Mouse (Mus musculus) hindbrain, embryonic 10.5 days (tissue): ENCODE results near the gene Anxa2. TPM values are rescaled to one million over a fixed set of nuclear protein-coding genes. Genes with fewer than 3 reads are reported as not detected.

Experiments used
- DNase-seq: peaks from one replicate; pipeline ENCODE4 v3.0.0-alpha.2; 2017; ENCODE audit warnings: low spot score
- H3K27ac ChIP-seq: fragments of 300-500 bp; sonication (generic); 2 replicates; pipeline ENCODE4 v1.5.1; 2016; ENCODE audit warnings: mild to moderate bottlenecking, moderate library complexity
- H3K27me3 ChIP-seq: fragments of 300-500 bp; sonication (generic); 2 replicates; pipeline ENCODE4 v1.6.1; 2016; ENCODE audit warnings: mild to moderate bottlenecking; ENCODE audit not compliant: poor library complexity, insufficient read depth, severe bottlenecking
- H3K36me3 ChIP-seq: fragments of 300-500 bp; sonication (generic); 2 replicates; pipeline ENCODE4 v1.6.1; 2016; ENCODE audit warnings: mild to moderate bottlenecking, moderate library complexity
- H3K4me1 ChIP-seq: fragments of 300-500 bp; sonication (generic); replicated peaks from 2 replicates; pipeline ENCODE4 v1.6.1; 2016; ENCODE audit warnings: mild to moderate bottlenecking
- H3K4me3 ChIP-seq: fragments of 300-500 bp; sonication (generic); 2 replicates; pipeline ENCODE4 v1.5.1; 2016; ENCODE audit warnings: mild to moderate bottlenecking, moderate library complexity
- H3K9me3 ChIP-seq: fragments of 300-500 bp; sonication (generic); 2 replicates; pipeline ENCODE4 v1.6.1; 2016; ENCODE audit warnings: mild to moderate bottlenecking, moderate library complexity
- WGBS: fragments of 180-500 bp; shearing (Covaris S2); methylation state at CpG from one replicate; pipeline ENCODE4 v1.1.7; 2016; 5-methylcytosine and 5-hydroxymethylcytosine counted together
- polyA plus RNA-seq: library from polyadenylated mRNA; unstranded; fragments of >200 nt; fragmentation: Nextera tagmentation; extraction: Ambion mirVana; gene quantifications from 2 replicates; pipeline ENCODE4 v1.2.1, GENCODE M21; 2016

Gene Anxa2
- polyA plus RNA-seq, 1 experiment from 2014 or later, result 230 TPM

DNA sequence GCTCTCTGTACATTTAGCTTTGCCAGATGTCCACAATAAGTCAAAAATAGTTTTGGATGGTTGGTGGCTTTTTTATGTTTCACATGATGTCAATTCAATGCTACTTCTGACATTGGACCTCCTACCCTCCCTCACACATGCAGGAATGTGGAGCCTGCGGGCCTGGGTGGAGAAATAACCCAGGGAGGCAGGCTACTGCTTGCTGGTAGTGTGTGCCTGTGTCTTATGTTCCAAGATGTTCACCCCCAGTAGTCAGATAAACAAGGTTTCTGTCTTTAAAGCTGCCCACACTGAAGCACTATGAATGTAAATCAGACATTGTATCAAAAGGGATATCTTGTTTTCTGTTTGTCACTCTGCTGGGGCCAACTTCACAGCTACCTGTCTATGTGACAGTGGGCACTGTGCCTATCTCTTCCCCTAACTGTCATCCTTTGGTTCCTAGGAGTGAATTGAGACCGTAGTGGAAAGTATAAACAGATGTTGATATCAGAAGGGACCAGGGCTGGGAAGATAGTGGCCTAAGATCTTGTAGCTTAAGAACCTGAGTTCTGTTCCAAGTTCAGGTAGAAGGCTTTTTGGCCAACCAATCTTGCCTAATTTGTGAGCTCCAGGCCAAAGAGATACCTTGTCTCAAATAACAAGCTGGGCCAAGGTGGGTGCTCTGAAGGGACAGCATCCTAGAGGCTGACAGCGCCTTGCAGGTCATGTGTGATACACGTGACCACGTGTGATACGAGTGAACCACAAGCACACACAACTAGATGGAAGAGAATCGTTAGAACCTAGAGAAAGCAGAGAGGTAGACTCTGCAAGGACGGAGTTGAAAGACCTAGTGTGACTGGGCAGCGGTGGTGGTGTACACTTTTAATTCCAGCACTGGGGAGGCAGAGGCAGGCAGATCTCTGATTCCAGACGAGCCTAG is 1.3 kb upstream of the Anxa2 start:
- Histone ChIP-seq H3K4me3 (no peak overlapping the region), H3K27ac (no peak overlapping the region), H3K36me3 (no peaks in the 10 kb centered on the region), H3K27me3 (peaks cover 50% of the 10 kb centered on the region), H3K9me3 (no peaks in the 10 kb centered on the region), H3K4me1 (peaks cover 32% of the 10 kb centered on the region)
- DNase-seq, result no peak
- 91% methylated on average over 10 of the region's 10 CpGs for WGBS

- peak overlapping the region; percentile 81 for H3K27ac ChIP-seq
- peaks cover 49% of the 10 kb centered on the region for H3K4me1 ChIP-seq
- 7% methylated on average over 32 of the region's 32 CpGs for WGBS
- DNase-seq, result no peak
- peaks cover 50% of the 10 kb centered on the region for H3K27me3 ChIP-seq
- H3K36me3 ChIP-seq, result no peaks in the 10 kb centered on the region
- H3K4me3 ChIP-seq, result peak overlapping the region; percentile 63
- H3K9me3 ChIP-seq, result no peaks in the 10 kb centered on the region
Measured at GRCm38 (mm10) chr9:69453901-69454666, 664 bp downstream of the Anxa2 start.

GRCm38 (mm10) chr9:69454691-69455090 is 1.3 kb downstream of the Anxa2 start:
- Histone ChIP-seq H3K4me1 (peaks cover 48% of the 10 kb centered on the region), H3K27ac (no peak overlapping the region), H3K36me3 (no peaks in the 10 kb centered on the region), H3K27me3 (peaks cover 50% of the 10 kb centered on the region), H3K4me3 (peak overlapping the region; percentile 63; the same call in 1 of the 2 replicates), H3K9me3 (no peaks in the 10 kb centered on the region)
- WGBS, result 68% methylated on average over 4 of the region's 4 CpGs
- DNase-seq, result no peak

GRCm38 (mm10) chr9:69455391-69455790 is 2.0 kb downstream of the Anxa2 start:
- Histone ChIP-seq H3K36me3 (no peaks in the 10 kb centered on the region), H3K27me3 (peaks cover 50% of the 10 kb centered on the region), H3K27ac (no peak overlapping the region), H3K9me3 (no peaks in the 10 kb centered on the region), H3K4me1 (peaks cover 48% of the 10 kb centered on the region), H3K4me3 (0 out of 2 replicates have a peak overlapping the region, but pooled peaks have one; percentile 6)
- DNase-seq, result no peak
- WGBS, result 76% methylated on average over 4 of the region's 4 CpGs

- Histone ChIP-seq H3K4me1 (peaks cover 48% of the 10 kb centered on the region), H3K27ac (no peak overlapping the region), H3K9me3 (no peaks in the 10 kb centered on the region), H3K36me3 (no peaks in the 10 kb centered on the region), H3K4me3 (no peak overlapping the region), H3K27me3 (peaks cover 50% of the 10 kb centered on the region)
- no peak for DNase-seq
- WGBS, result 89% methylated on average over 15 of the region's 15 CpGs
Measured at GRCm38 (mm10) chr9:69456406-69457075, 3.1 kb downstream of the Anxa2 start.

DNA sequence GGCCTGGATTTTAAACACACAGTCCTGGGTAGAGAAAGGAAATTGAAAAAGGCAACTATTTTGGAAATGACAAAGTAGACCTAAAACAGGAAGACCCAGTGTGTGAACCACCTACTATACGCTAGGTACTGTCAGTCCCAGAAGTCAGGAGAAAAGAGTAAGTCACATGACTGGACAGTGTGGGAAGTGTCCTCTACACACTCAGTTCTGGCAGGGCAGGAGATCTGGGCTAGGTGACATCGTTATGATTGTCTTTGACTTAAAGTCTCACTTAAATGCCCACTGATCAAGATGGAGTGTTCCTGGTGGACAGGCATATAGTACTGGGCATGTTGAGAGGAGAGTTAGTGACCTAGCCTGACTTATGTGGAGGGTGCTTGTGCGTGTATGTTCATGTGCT is 3.7 kb downstream of the Anxa2 start:
- Histone ChIP-seq H3K27me3 (peaks cover 49% of the 10 kb centered on the region), H3K4me1 (peaks cover 48% of the 10 kb centered on the region), H3K4me3 (no peak overlapping the region), H3K9me3 (no peaks in the 10 kb centered on the region), H3K36me3 (no peaks in the 10 kb centered on the region), H3K27ac (no peak overlapping the region)
- DNase-seq, result no peak
- WGBS, result 92% methylated on average over 3 of the region's 3 CpGs

DNA sequence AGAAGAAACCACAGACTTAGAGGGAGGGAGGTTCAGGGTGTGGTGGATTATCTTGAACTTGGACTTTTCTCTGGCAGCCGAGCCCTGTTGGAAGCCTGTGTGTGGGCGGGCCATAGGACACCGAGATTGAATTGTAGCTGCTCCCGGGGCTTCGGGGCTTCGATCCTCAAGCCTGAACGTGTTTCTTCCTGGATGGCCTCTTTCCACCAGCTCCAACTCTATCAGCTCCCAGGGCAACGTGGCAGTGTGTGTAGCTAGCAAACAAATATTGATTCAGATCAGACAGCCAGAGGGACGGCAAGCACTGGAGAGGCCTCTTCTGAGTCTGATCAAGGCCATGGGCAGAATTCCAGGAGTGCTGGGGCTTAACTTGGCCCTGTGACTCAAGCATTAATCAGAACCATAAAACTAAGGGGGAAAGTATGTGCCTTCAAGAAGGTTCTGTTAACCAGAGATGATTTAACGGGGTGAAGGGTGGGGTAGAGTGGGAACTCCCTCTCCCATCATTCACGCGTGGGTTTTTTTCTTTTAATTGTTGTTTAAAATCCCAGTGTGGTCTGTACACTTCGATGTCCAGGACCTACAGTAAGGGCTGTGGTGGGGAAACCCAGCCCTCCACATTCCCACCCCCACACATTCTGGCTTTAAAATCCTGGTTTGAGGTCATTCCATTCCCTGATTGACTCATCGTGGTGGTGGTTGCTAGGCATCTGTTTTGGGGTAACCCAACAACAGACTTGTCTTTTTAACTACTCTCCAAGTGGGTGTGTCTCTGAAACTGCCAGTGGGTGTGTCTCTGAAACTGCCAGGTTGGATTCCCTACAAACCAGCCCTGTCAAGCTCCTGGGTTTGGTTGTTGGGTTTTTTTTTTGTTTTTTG is 4.6 kb downstream of the Anxa2 start:
- WGBS, result 75% methylated on average over 14 of the region's 14 CpGs
- H3K27ac ChIP-seq, result peak overlapping the region; percentile 45; the same call in 1 of the 2 replicates
- no peaks in the 10 kb centered on the region for H3K9me3 ChIP-seq
- DNase-seq, result no peak
- H3K36me3 ChIP-seq, result no peaks in the 10 kb centered on the region
- H3K4me3 ChIP-seq, result no peak overlapping the region
- peaks cover 40% of the 10 kb centered on the region for H3K27me3 ChIP-seq
- H3K4me1 ChIP-seq, result peaks cover 45% of the 10 kb centered on the region

- no peak for DNase-seq
- Histone ChIP-seq H3K4me1 (peaks cover 35% of the 10 kb centered on the region), H3K27me3 (peaks cover 30% of the 10 kb centered on the region), H3K9me3 (no peaks in the 10 kb centered on the region), H3K36me3 (no peaks in the 10 kb centered on the region), H3K4me3 (no peak overlapping the region), H3K27ac (0 out of 2 replicates have a peak overlapping the region, but pooled peaks have one; percentile 16)
- 67% methylated on average over 2 of the region's 2 CpGs for WGBS
Measured at GRCm38 (mm10) chr9:69458982-69459381, 5.6 kb downstream of the Anxa2 start.

- DNase-seq, result no peak
- peaks cover 21% of the 10 kb centered on the region for H3K27me3 ChIP-seq
- peaks cover 30% of the 10 kb centered on the region for H3K4me1 ChIP-seq
- H3K4me3 ChIP-seq, result no peak overlapping the region
- no peaks in the 10 kb centered on the region for H3K36me3 ChIP-seq
- no peaks in the 10 kb centered on the region for H3K9me3 ChIP-seq
- H3K27ac ChIP-seq, result no peak overlapping the region
- WGBS, result 91% methylated on average over 7 of the region's 7 CpGs
Measured at GRCm38 (mm10) chr9:69459876-69460275, 6.5 kb downstream of the Anxa2 start.

GRCm38 (mm10) chr9:69463046-69463445 is 9.6 kb downstream of the Anxa2 start:
- Histone ChIP-seq H3K9me3 (no peaks in the 10 kb centered on the region), H3K36me3 (no peaks in the 10 kb centered on the region), H3K27ac (no peak overlapping the region), H3K27me3 (no peaks in the 10 kb centered on the region), H3K4me3 (no peak overlapping the region), H3K4me1 (peaks cover 32% of the 10 kb centered on the region)
- no peak for DNase-seq
- WGBS, result 90% methylated on average over 2 of the region's 2 CpGs

DNA sequence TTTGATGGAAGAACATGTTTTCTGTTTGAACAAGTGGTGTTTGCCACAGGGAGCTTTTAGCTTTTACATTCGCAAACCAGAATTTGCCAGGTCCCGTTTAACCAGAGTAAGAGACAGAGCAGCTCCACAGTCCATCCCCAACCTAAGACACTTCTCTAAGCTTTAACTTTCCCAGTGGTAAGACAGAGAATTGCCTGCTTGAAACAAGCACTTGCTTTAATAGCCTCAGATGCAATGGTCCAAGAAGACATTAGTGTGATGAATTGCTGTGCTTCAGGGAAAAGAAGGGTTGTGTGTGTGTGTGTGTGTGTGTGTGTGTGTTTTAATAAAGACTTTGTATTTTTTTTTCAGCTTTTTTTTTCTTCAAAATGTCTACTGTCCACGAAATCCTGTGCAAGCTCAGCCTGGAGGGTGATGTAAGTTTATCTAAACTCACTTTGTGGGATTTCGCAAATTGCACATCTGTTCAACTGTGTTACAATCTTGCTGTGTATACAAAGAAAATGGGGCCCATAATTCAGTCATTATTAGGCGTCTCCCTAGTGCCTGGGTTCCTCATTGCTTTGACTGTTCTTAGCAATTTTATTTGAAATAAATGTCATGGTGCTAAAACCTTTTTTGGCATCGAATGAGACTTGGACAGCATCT is 10.8 kb downstream of the Anxa2 start:
- Histone ChIP-seq H3K27me3 (no peaks in the 10 kb centered on the region), H3K9me3 (no peaks in the 10 kb centered on the region), H3K36me3 (no peaks in the 10 kb centered on the region), H3K4me1 (peaks cover 33% of the 10 kb centered on the region), H3K27ac (no peak overlapping the region), H3K4me3 (no peak overlapping the region)
- WGBS, result 89% methylated on average over 6 of the region's 6 CpGs
- DNase-seq, result no peak
